Mouse (Mus musculus): ENCODE measurements around the gene Pex7.

The Pex7 gene

DNA sequence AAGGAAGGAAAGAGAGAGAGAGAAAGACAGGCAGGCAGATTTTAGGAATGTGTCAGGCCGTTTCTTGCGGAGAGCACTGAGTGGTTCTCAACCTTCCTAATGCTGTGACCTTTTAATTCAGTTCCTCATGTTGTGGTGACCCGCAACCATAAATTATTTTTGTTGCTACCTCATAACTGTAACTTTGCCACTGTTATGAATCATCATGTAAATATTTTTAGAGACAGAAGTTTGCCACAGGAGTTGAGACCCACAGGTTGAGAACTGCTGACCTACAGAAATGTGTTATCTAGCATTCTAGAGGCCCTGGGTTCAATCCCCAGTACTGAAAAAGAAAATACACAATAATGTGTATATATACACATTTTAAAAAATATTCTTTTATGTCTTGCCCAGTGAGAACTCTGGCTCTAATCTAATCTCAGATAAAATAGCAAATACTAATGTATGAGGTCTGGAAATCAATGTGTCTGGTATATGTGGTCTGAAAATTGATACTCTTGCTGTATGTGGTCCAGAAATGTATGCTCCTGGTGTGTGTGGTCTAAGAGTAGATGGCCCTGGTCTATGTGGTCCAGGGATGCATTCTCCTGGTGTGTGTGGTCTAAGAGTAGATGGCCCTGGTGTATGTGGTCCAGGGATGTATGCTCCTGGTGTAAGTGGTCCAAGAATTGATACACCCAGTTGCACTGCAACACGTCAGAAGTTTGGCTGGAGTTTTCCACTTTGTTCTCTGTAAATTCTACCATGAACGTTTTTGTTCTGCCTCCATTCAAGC is 76.2 kb downstream of the Pex7 start:
- peaks cover 12% of the 10 kb centered on the region for H3K4me1 ChIP-seq (replicated peaks; ENCODE audit: low read depth, low read length)
- no peak for TF ChIP-seq NANOG (IDR thresholded peaks at IDR 0.05; ENCODE audit: borderline replicate concordance, low read length)
- no peak for TF ChIP-seq CTCF (conservative IDR thresholded peaks at IDR 0.05; ENCODE audit: low read length)
- TF ChIP-seq POU5F1 (IDR thresholded peaks at IDR 0.05; ENCODE audit: borderline replicate concordance, low read length) = no peak
- H3K27me3 ChIP-seq (ENCODE audit: insufficient read depth, low read length) = peaks cover 13% of the 10 kb centered on the region
- H3K36me3 ChIP-seq (ENCODE audit: insufficient read depth, low read length) = no peaks in the 10 kb centered on the region
- H3K9me3 ChIP-seq (ENCODE audit: low read length) = no peaks in the 10 kb centered on the region
- H3K4me3 ChIP-seq (replicated peaks; ENCODE audit: low read length) = no peak overlapping the region

DNA sequence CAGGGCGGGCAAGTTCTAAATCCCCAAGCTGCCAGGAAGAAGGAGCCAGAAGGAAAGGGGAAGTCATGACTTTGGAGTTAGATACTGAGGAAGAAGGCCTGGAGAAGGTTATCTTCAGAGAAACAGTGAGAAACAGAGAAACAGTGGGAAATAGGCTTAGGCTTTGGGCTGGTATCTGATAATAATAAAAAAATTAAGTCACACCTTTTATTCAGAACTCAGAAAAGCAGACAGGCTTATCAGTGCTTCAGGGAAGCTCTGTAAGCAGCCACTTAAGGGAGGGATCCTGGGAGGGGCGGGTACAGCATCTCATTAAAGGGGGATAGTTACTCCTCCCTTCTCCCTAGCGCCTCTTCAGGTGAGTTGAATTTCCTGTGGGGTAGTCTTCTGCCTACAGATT is 86.5 kb downstream of the Pex7 start:
- Histone ChIP-seq H3K4me1 (replicated peaks; ENCODE audit: low read depth, low read length) (peaks cover 6% of the 10 kb centered on the region; the same call in 1 of the 2 replicates), H3K36me3 (ENCODE audit: insufficient read depth, low read length) (no peaks in the 10 kb centered on the region), H3K27me3 (ENCODE audit: insufficient read depth, low read length) (peaks cover 5% of the 10 kb centered on the region; the same call in 1 of the 2 replicates), H3K4me3 (replicated peaks; ENCODE audit: low read length) (no peak overlapping the region), H3K9me3 (ENCODE audit: low read length) (no peaks in the 10 kb centered on the region)
- no peak for TF ChIP-seq CTCF (conservative IDR thresholded peaks at IDR 0.05; ENCODE audit: low read length)
- no peak for TF ChIP-seq POU5F1 (IDR thresholded peaks at IDR 0.05; ENCODE audit: borderline replicate concordance, low read length)
- no peak for TF ChIP-seq NANOG (IDR thresholded peaks at IDR 0.05; ENCODE audit: borderline replicate concordance, low read length)

DNA sequence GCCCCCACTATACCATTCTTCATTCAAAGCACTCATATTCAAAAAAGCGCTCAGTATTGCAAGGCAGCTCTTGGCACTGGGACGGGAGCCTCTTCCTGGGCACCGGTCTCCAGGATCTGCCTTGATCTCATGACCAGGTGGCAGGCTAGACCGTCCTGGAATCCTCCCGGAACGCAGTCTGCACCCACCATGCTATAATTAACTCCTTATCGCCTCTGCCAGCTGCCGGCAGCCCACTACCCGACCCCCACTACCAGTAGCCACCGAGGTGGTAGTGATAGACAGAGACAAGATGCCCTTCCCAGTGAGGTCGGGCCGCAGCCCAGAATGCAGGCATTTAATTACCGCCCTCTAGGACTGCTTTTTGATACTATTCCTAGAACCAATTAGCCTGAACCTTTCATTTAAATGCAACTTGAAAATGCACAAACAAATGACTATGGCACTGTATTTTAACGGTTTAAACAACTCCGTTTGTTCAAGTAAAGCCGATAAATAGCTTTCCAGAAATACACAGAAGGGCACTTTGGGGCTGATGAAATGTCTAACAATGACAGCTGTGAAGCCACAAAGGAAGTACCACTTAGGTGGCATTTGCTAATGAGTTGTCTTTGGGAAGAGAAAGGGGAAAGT is 88.7 kb downstream of the Pex7 start:
- Histone ChIP-seq H3K4me1 (replicated peaks; ENCODE audit: low read depth, low read length) (peaks cover 6% of the 10 kb centered on the region; the same call in 1 of the 2 replicates), H3K27me3 (ENCODE audit: insufficient read depth, low read length) (peaks cover 9% of the 10 kb centered on the region), H3K9me3 (ENCODE audit: low read length) (no peaks in the 10 kb centered on the region), H3K36me3 (ENCODE audit: insufficient read depth, low read length) (no peaks in the 10 kb centered on the region), H3K4me3 (replicated peaks; ENCODE audit: low read length) (no peak overlapping the region)
- no peak for TF ChIP-seq NANOG (IDR thresholded peaks at IDR 0.05; ENCODE audit: borderline replicate concordance, low read length)

- Histone ChIP-seq H3K4me1 (replicated peaks; ENCODE audit: low read depth, low read length) (peaks cover 6% of the 10 kb centered on the region; the same call in 1 of the 2 replicates), H3K9me3 (ENCODE audit: low read length) (no peaks in the 10 kb centered on the region), H3K4me3 (replicated peaks; ENCODE audit: low read length) (no peak overlapping the region), H3K27me3 (ENCODE audit: insufficient read depth, low read length) (peaks cover 20% of the 10 kb centered on the region), H3K36me3 (ENCODE audit: insufficient read depth, low read length) (no peaks in the 10 kb centered on the region)
- TF ChIP-seq CTCF (conservative IDR thresholded peaks at IDR 0.05; ENCODE audit: low read length) (no peak), POU5F1 (IDR thresholded peaks at IDR 0.05; ENCODE audit: borderline replicate concordance, low read length) (no peak), NANOG (IDR thresholded peaks at IDR 0.05; ENCODE audit: borderline replicate concordance, low read length) (no peak)
These were observed 92.1 kb downstream of the Pex7 start for GRCm38 (mm10) chr10:19815371-19815770.

GRCm38 (mm10) chr10:19811436-19812172 is 95.9 kb downstream of the Pex7 start:
- Histone ChIP-seq H3K4me3 (replicated peaks; ENCODE audit: low read length) (no peak overlapping the region), H3K36me3 (ENCODE audit: insufficient read depth, low read length) (no peaks in the 10 kb centered on the region), H3K9me3 (ENCODE audit: low read length) (no peaks in the 10 kb centered on the region), H3K27me3 (ENCODE audit: insufficient read depth, low read length) (peaks cover 15% of the 10 kb centered on the region), H3K4me1 (replicated peaks; ENCODE audit: low read depth, low read length) (no peaks in the 10 kb centered on the region)
- TF ChIP-seq CTCF (conservative IDR thresholded peaks at IDR 0.05; ENCODE audit: low read length) = peak; percentile 29
- TF ChIP-seq NANOG (IDR thresholded peaks at IDR 0.05; ENCODE audit: borderline replicate concordance, low read length) = no peak
- TF ChIP-seq POU5F1 (IDR thresholded peaks at IDR 0.05; ENCODE audit: borderline replicate concordance, low read length) = no peak

GRCm38 (mm10) chr10:19804763-19805162 is 102.7 kb downstream of the Pex7 start:
- Histone ChIP-seq H3K9me3 (ENCODE audit: low read length) (peaks cover 3% of the 10 kb centered on the region), H3K4me3 (replicated peaks; ENCODE audit: low read length) (no peak overlapping the region), H3K36me3 (ENCODE audit: insufficient read depth, low read length) (no peaks in the 10 kb centered on the region), H3K4me1 (replicated peaks; ENCODE audit: low read depth, low read length) (no peaks in the 10 kb centered on the region), H3K27me3 (ENCODE audit: insufficient read depth, low read length) (no peaks in the 10 kb centered on the region)
- no peak; the same call in 1 of the 2 replicates for TF ChIP-seq CTCF (conservative IDR thresholded peaks at IDR 0.05; ENCODE audit: low read length)
- no peak for TF ChIP-seq POU5F1 (IDR thresholded peaks at IDR 0.05; ENCODE audit: borderline replicate concordance, low read length)
- TF ChIP-seq NANOG (IDR thresholded peaks at IDR 0.05; ENCODE audit: borderline replicate concordance, low read length) = no peak
